Mouse (Mus musculus) heart, embryonic 12.5 days (tissue): Measurements from ENCODE around the gene Ebpl. TPM values are rescaled to one million over a fixed set of nuclear protein-coding genes. Genes with fewer than 3 reads are reported as not detected.

Experiments
- ATAC-seq: fragments of 200-750 bp; cut with Nextera tagmentation; 2 replicates; pipeline ENCODE4 v1.8.0; 2017; ENCODE audit warnings: moderate TSS enrichment, moderate library complexity; ENCODE audit not compliant: insufficient number of reproducible peaks, low FRiP score
- H3K27ac ChIP-seq: fragments of 300-500 bp; sonication (generic); 2 replicates; pipeline ENCODE4 v1.5.1; 2016; ENCODE audit warnings: mild to moderate bottlenecking, moderate library complexity; ENCODE audit not compliant: poor library complexity, severe bottlenecking
- H3K27me3 ChIP-seq: fragments of 300-500 bp; sonication (generic); replicated peaks from 2 replicates; pipeline ENCODE4 v1.6.1; 2016; ENCODE audit warnings: mild to moderate bottlenecking, moderate library complexity
- H3K36me3 ChIP-seq: fragments of 300-500 bp; sonication (generic); 2 replicates; pipeline ENCODE4 v1.6.1; 2016; ENCODE audit warnings: mild to moderate bottlenecking, moderate library complexity
- H3K4me1 ChIP-seq: fragments of 300-500 bp; sonication (generic); replicated peaks from 2 replicates; pipeline ENCODE4 v1.6.1; 2016; ENCODE audit warnings: mild to moderate bottlenecking
- H3K4me2 ChIP-seq: fragments of 300-500 bp; sonication (generic); 2 replicates; pipeline ENCODE4 v1.6.1; 2016; ENCODE audit warnings: mild to moderate bottlenecking, moderate library complexity
- H3K4me3 ChIP-seq: fragments of 300-500 bp; sonication (generic); 2 replicates; pipeline ENCODE4 v1.5.1; 2016; ENCODE audit warnings: mild to moderate bottlenecking
- H3K9ac ChIP-seq: fragments of 300-500 bp; sonication (generic); 2 replicates; pipeline ENCODE4 v1.6.1; 2016; ENCODE audit warnings: mild to moderate bottlenecking, moderate library complexity
- H3K9me3 ChIP-seq: fragments of 300-500 bp; sonication (generic); replicated peaks from 2 replicates; pipeline ENCODE4 v1.6.1; 2016; ENCODE audit warnings: mild to moderate bottlenecking, moderate library complexity
- WGBS: fragments of 180-500 bp; shearing (Covaris S2); methylation state at CpG from one replicate; pipeline ENCODE4 v1.1.7; 2016; 5-methylcytosine and 5-hydroxymethylcytosine counted together
- polyA plus RNA-seq: library from polyadenylated mRNA; unstranded; fragments of >200 nt; fragmentation: Nextera tagmentation; extraction: Ambion mirVana; gene quantifications from 2 replicates; pipeline ENCODE4 v1.2.1, GENCODE M21; 2016

The Ebpl gene
- polyA plus RNA-seq, result 6.1 TPM in 2 replicates

GRCm38 (mm10) chr14:61360131-61360980, at the start of gene Ebpl:
Gene Ebpl, minus strand, starts transcription at chr14:61360439.
- under 1% methylated on average over 40 of the region's 40 CpGs for WGBS
- Histone ChIP-seq H3K9me3 (no peaks in the 10 kb centered on the region), H3K4me3 (peak within 1 kb of the TSS; percentile 85), H3K27me3 (no peaks in the 10 kb centered on the region), H3K36me3 (peaks cover 7% of the 10 kb centered on the region), H3K9ac (peak within 1 kb of the TSS; percentile 87), H3K4me1 (peaks cover 5% of the 10 kb centered on the region), H3K27ac (peak within 1 kb of the TSS; percentile 80; the same call in 1 of the 2 replicates), H3K4me2 (peak within 1 kb of the TSS; percentile 82)
- ATAC-seq, result peak; percentile 93

DNA sequence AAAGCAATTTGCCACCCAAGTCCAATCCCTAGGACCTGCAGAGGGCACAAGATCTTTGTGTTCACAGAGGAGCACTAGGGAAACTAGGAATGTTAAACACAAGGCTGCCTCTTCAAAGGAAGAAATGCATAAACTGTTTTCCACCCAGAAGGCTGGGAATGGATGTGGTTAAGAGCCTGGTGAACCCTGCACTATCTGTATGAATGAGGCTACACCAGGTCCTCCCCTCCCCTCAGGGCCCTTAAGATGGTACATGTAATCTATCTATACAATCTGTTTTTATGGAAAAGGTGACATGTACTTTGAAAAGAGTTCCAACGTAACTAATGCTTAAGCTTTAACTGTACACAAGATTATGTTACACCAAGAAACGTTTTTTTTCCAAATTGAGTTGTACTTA, 49.8 kb upstream of the Ebpl start:
- no peak for ATAC-seq

DNA sequence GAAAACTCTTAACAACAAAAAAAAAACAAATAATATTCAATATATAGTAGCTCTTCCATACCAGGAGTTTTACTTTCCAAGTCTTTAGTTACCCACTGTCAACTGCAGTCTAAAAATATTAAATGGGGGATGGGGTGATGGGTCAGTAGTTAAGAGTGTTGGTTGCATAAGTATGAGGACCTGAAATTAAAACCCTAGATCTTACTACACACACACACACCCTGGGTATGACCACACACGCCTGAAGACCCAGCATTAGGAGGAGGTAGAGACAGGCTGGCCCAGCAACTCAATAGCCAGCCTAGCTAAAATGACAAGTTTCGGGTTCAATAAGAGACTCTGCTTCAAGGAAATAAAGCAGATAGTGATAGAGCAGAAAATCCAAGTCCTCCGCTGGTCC, 46.8 kb upstream of the Ebpl start:
- peaks cover 2% of the 10 kb centered on the region; the same call in 1 of the 2 replicates for H3K36me3 ChIP-seq
- WGBS, result 95% methylated on average over 3 of the region's 3 CpGs
- H3K4me1 ChIP-seq, result peaks cover 12% of the 10 kb centered on the region; the same call in 1 of the 2 replicates
- ATAC-seq, result no peak
- H3K27me3 ChIP-seq, result no peaks in the 10 kb centered on the region
- H3K27ac ChIP-seq, result no peak overlapping the region
- no peak overlapping the region for H3K9ac ChIP-seq
- H3K4me3 ChIP-seq, result no peak overlapping the region
- no peak overlapping the region for H3K4me2 ChIP-seq
- no peaks in the 10 kb centered on the region for H3K9me3 ChIP-seq

More for the DNA sequence above, 49.8 kb upstream of the Ebpl start:
- H3K27ac ChIP-seq, result no peak overlapping the region
- H3K9ac ChIP-seq, result no peak overlapping the region
- H3K27me3 ChIP-seq, result no peaks in the 10 kb centered on the region
- H3K36me3 ChIP-seq, result no peaks in the 10 kb centered on the region
- no peaks in the 10 kb centered on the region for H3K9me3 ChIP-seq
- H3K4me3 ChIP-seq, result no peak overlapping the region
- no peak overlapping the region for H3K4me2 ChIP-seq
- H3K4me1 ChIP-seq, result peaks cover 12% of the 10 kb centered on the region; the same call in 1 of the 2 replicates
- 53% methylated on average over 2 of the region's 2 CpGs for WGBS

DNA sequence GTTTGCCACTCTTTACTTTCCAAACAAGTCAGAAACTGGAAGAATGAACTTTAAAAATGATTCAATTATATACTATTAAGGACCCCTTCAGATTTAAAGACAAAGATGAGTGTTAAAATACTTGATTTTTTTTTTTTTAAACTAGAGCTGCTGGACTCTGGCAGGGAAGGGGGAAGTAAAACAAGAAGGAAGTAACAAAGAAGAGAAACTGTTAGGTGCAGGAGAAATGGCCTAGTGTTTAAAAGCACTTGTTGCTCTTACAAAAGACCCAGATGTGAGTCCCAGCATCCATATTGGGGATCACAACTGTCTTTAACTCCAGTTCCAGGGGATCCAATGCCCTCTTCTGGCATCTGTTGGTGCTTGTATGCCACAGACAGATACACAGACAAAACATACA, 45.5 kb upstream of the Ebpl start:
- no peaks in the 10 kb centered on the region for H3K9me3 ChIP-seq
- H3K36me3 ChIP-seq, result peaks cover 6% of the 10 kb centered on the region
- no peak for ATAC-seq
- H3K4me2 ChIP-seq, result no peak overlapping the region
- no peak overlapping the region for H3K9ac ChIP-seq
- no peak overlapping the region for H3K27ac ChIP-seq
- H3K4me3 ChIP-seq, result no peak overlapping the region
- H3K27me3 ChIP-seq, result no peaks in the 10 kb centered on the region
- H3K4me1 ChIP-seq, result peaks cover 12% of the 10 kb centered on the region; the same call in 1 of the 2 replicates

DNA sequence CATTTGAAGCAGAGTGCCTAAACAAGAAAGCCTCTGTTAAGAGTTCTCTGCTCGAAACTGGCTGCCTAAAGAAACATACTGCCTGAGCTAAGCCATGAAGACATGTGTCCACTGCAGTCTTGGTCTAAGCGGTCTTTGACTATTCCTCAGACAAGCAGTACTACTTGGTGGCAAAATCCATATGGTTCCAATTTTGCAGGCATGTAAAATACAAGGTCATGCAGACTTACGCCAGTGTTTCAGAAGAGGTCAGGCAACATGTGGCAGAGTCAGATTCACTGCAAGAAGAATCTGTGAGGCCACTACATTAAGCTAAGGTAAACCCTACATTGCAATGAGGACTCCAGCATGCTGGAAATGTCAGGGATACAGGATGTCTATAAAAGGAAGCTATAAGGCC, 44.7 kb upstream of the Ebpl start:
- WGBS, result 88% methylated on average over 3 of the region's 3 CpGs
- no peak overlapping the region for H3K9ac ChIP-seq
- no peaks in the 10 kb centered on the region for H3K9me3 ChIP-seq
- H3K27me3 ChIP-seq, result no peaks in the 10 kb centered on the region
- peaks cover 10% of the 10 kb centered on the region; the same call in 1 of the 2 replicates for H3K4me1 ChIP-seq
- H3K4me2 ChIP-seq, result no peak overlapping the region
- H3K36me3 ChIP-seq, result peaks cover 12% of the 10 kb centered on the region
- H3K27ac ChIP-seq, result no peak overlapping the region
- ATAC-seq, result no peak
- H3K4me3 ChIP-seq, result no peak overlapping the region

- H3K27ac ChIP-seq, result no peak overlapping the region
- no peak overlapping the region for H3K4me3 ChIP-seq
- 84% methylated on average over 6 of the region's 6 CpGs for WGBS
- no peak overlapping the region for H3K4me2 ChIP-seq
- H3K4me1 ChIP-seq, result 0 out of 2 replicates have a peak, but pooled peaks cover 5% of the 10 kb centered on the region
- H3K27me3 ChIP-seq, result no peaks in the 10 kb centered on the region
- ATAC-seq, result no peak
- peaks cover 11% of the 10 kb centered on the region for H3K36me3 ChIP-seq
- H3K9ac ChIP-seq, result no peak overlapping the region
- H3K9me3 ChIP-seq, result no peaks in the 10 kb centered on the region
Observed at GRCm38 (mm10) chr14:61394745-61395144, 34.5 kb upstream of the Ebpl start.

DNA sequence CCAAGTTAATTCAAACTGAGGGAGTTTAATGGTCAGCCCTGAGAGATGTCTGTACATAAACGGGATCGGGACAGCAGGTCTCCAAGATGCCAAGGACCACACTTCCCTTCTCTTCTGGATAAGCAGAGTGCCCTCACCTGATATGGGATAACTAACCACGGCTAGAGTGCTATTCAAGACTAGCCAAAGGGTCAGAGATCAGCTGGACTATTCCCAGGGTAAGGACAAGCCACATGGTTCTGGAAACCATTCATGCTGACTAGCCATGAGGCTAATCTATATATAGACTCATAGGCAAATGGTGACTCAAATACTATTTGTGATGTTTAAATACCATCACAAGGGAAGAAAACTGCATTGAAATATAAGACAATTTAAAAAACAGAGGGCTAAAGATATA, 30.3 kb upstream of the Ebpl start:
- Histone ChIP-seq H3K36me3 (peaks cover 22% of the 10 kb centered on the region), H3K27me3 (no peaks in the 10 kb centered on the region), H3K4me3 (no peak overlapping the region), H3K9me3 (no peaks in the 10 kb centered on the region), H3K27ac (no peak overlapping the region), H3K4me2 (no peak overlapping the region), H3K9ac (no peak overlapping the region), H3K4me1 (0 out of 2 replicates have a peak, but pooled peaks cover 5% of the 10 kb centered on the region)
- ATAC-seq, result no peak
- 66% methylated on average over 3 of the region's 3 CpGs for WGBS

DNA sequence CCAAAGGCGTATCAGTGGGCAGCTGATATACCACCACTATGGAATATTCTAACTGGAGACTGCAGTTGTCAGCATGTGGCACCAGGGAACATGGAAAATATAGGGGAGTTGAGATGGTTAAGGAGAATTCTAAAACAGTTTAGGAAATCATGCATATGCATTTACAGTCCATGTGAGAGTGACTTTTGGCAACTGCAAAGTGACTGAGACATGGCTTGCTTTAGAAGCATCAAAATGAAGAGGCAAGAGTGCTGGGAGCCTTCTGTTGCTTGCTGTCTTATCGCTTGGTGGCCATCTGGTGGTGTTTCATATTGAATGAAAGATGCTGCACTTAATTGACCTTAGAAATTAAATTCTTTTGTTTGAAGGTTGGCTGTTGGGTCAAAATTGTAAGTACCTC, 7.1 kb upstream of the Ebpl start:
- Histone ChIP-seq H3K36me3 (peaks cover 26% of the 10 kb centered on the region), H3K4me3 (no peak overlapping the region), H3K4me1 (no peaks in the 10 kb centered on the region), H3K27ac (no peak overlapping the region), H3K9me3 (no peaks in the 10 kb centered on the region), H3K27me3 (no peaks in the 10 kb centered on the region), H3K9ac (no peak overlapping the region), H3K4me2 (no peak overlapping the region)
- ATAC-seq, result no peak
- WGBS, result 91% methylated on average over 2 of the region's 2 CpGs

DNA sequence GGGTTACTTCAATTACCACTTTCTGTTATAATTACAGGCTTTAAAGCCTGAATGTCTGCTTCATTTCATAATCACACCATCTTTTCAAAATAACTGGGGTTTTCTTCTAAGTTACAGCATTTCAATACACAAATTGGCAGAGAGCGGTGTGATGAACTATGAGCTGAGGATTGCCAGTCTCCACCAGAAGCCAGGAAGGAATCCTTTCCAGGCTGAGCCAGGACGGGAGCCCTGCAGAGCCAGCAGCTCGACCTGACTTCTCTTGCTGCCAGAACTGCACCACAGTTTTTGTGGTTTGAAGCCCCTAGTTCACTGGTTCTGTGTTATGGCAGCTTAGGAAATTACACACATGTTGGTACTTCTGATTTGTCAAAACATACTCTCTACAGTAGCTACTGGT, 4.4 kb upstream of the Ebpl start:
- Histone ChIP-seq H3K27me3 (no peaks in the 10 kb centered on the region), H3K4me1 (peaks cover 5% of the 10 kb centered on the region), H3K9ac (no peak overlapping the region), H3K4me2 (no peak overlapping the region), H3K9me3 (no peaks in the 10 kb centered on the region), H3K4me3 (no peak overlapping the region), H3K36me3 (peaks cover 12% of the 10 kb centered on the region), H3K27ac (no peak overlapping the region)
- no peak for ATAC-seq
- WGBS, result 81% methylated on average over 3 of the region's 3 CpGs

DNA sequence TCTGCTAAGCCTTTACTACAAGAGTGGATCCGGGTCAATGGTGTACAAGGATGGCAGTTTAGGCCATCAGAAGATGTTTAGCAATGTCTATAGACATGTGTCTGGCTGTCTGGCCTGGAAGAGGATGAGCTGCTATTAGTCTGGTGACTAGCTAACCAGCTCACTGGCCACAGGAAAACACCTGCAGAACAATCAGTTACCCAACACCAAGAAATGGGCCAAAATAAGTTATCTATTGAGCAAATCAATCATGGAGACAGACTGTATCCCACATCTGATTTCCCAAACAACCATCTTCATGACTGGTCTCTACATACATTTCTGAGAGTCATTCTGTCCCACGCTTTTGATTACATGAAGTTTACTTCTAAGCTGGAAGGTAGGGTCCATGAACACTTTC, 3.5 kb upstream of the Ebpl start:
- peaks cover 5% of the 10 kb centered on the region for H3K4me1 ChIP-seq
- no peaks in the 10 kb centered on the region for H3K9me3 ChIP-seq
- no peak overlapping the region for H3K4me3 ChIP-seq
- no peaks in the 10 kb centered on the region for H3K27me3 ChIP-seq
- H3K4me2 ChIP-seq, result no peak overlapping the region
- ATAC-seq, result no peak
- H3K27ac ChIP-seq, result no peak overlapping the region
- H3K9ac ChIP-seq, result no peak overlapping the region
- peaks cover 9% of the 10 kb centered on the region for H3K36me3 ChIP-seq
- WGBS, result 98% methylated on average over 2 of the region's 2 CpGs

GRCm38 (mm10) chr14:61362268-61362667, 2.0 kb upstream of the Ebpl start:
- Histone ChIP-seq H3K27ac (no peak overlapping the region), H3K36me3 (peaks cover 6% of the 10 kb centered on the region), H3K9ac (no peak overlapping the region), H3K4me2 (no peak overlapping the region), H3K4me1 (peaks cover 5% of the 10 kb centered on the region), H3K9me3 (no peaks in the 10 kb centered on the region), H3K4me3 (no peak overlapping the region), H3K27me3 (no peaks in the 10 kb centered on the region)
- ATAC-seq, result no peak
- WGBS, result 88% methylated on average over 2 of the region's 2 CpGs
